Mouse (Mus musculus): ENCODE measurements around the gene Srrm2. TPM values are rescaled to one million over a fixed set of nuclear protein-coding genes. Genes with fewer than 3 reads are reported as not detected.

Gene Srrm2
- polyA plus RNA-seq, 1 experiment from 2014 or later: 390 TPM

GRCm38 (mm10) chr17:23804426-23805085 lies 14.2 kb downstream of the Srrm2 start:
- Histone ChIP-seq H3K4me1 (ENCODE audit: control insufficient read depth, insufficient read depth, low read length) (peaks cover 19% of the 10 kb centered on the region), H3K4me3 (ENCODE audit: low read depth, low read length) (peak overlapping the region; percentile 96), H3K27me3 (ENCODE audit: control insufficient read depth, insufficient read depth, low read length) (no peaks in the 10 kb centered on the region), H3K9ac (ENCODE audit: low read depth, low read length) (peak overlapping the region; percentile 98), H3K9me3 (replicated peaks; ENCODE audit: control insufficient read depth, low read length) (no peaks in the 10 kb centered on the region), H3K4me2 (peak overlapping the region; percentile 88), H3K27ac (ENCODE audit: low read depth, low read length) (no peak overlapping the region), H3K36me3 (ENCODE audit: control insufficient read depth, insufficient read depth, low read length) (peaks cover 16% of the 10 kb centered on the region)
- ATAC-seq (replicated peaks; ENCODE audit: insufficient number of reproducible peaks, low FRiP score, low TSS enrichment): no peak
- WGBS (ENCODE audit: insufficient replicate concordance): 3% methylated on average over 8 of the region's 8 CpGs

- no peaks in the 10 kb centered on the region for H3K27me3 ChIP-seq (ENCODE audit: control insufficient read depth, insufficient read depth, low read length)
- H3K27ac ChIP-seq (ENCODE audit: low read depth, low read length): no peak overlapping the region
- no peak overlapping the region for H3K9ac ChIP-seq (ENCODE audit: low read depth, low read length)
- ATAC-seq (replicated peaks; ENCODE audit: insufficient number of reproducible peaks, low FRiP score, low TSS enrichment): no peak
- H3K4me1 ChIP-seq (ENCODE audit: control insufficient read depth, insufficient read depth, low read length): peaks cover 19% of the 10 kb centered on the region
- WGBS (ENCODE audit: insufficient replicate concordance): 84% methylated on average over 25 of the region's 25 CpGs
- H3K9me3 ChIP-seq (replicated peaks; ENCODE audit: control insufficient read depth, low read length): no peaks in the 10 kb centered on the region
- H3K4me2 ChIP-seq: no peak overlapping the region
- no peak overlapping the region for H3K4me3 ChIP-seq (ENCODE audit: low read depth, low read length)
- H3K36me3 ChIP-seq (ENCODE audit: control insufficient read depth, insufficient read depth, low read length): peaks cover 36% of the 10 kb centered on the region
These were observed 16.5 kb downstream of the Srrm2 start for GRCm38 (mm10) chr17:23806867-23807266.

GRCm38 (mm10) chr17:23807918-23808317 lies 17.6 kb downstream of the Srrm2 start:
- no peaks in the 10 kb centered on the region for H3K27me3 ChIP-seq (ENCODE audit: control insufficient read depth, insufficient read depth, low read length)
- no peak for ATAC-seq (replicated peaks; ENCODE audit: insufficient number of reproducible peaks, low FRiP score, low TSS enrichment)
- 98% methylated on average over 3 of the region's 3 CpGs for WGBS (ENCODE audit: insufficient replicate concordance)

GRCm38 (mm10) chr17:23815641-23816040 lies 25.3 kb downstream of the Srrm2 start:
- 98% methylated on average over 16 of the region's 16 CpGs for WGBS (ENCODE audit: insufficient replicate concordance)
- no peak for ATAC-seq (replicated peaks; ENCODE audit: insufficient number of reproducible peaks, low FRiP score, low TSS enrichment)
- no peak overlapping the region for H3K27ac ChIP-seq (ENCODE audit: low read depth, low read length)
- H3K4me1 ChIP-seq (ENCODE audit: control insufficient read depth, insufficient read depth, low read length): no peaks in the 10 kb centered on the region
- H3K4me3 ChIP-seq (ENCODE audit: low read depth, low read length): no peak overlapping the region
- H3K4me2 ChIP-seq: no peak overlapping the region
- H3K9me3 ChIP-seq (replicated peaks; ENCODE audit: control insufficient read depth, low read length): 0 out of 2 replicates have a peak, but pooled peaks cover 2% of the 10 kb centered on the region
- peaks cover 90% of the 10 kb centered on the region for H3K36me3 ChIP-seq (ENCODE audit: control insufficient read depth, insufficient read depth, low read length)
- H3K9ac ChIP-seq (ENCODE audit: low read depth, low read length): no peak overlapping the region
- no peaks in the 10 kb centered on the region for H3K27me3 ChIP-seq (ENCODE audit: control insufficient read depth, insufficient read depth, low read length)

More at GRCm38 (mm10) chr17:23807918-23808317, 17.6 kb downstream of the Srrm2 start:
- H3K9ac ChIP-seq (ENCODE audit: low read depth, low read length): no peak overlapping the region
- peaks cover 44% of the 10 kb centered on the region for H3K36me3 ChIP-seq (ENCODE audit: control insufficient read depth, insufficient read depth, low read length)
- no peaks in the 10 kb centered on the region for H3K9me3 ChIP-seq (replicated peaks; ENCODE audit: control insufficient read depth, low read length)
- H3K27ac ChIP-seq (ENCODE audit: low read depth, low read length): no peak overlapping the region
- H3K4me2 ChIP-seq: no peak overlapping the region
- no peak overlapping the region for H3K4me3 ChIP-seq (ENCODE audit: low read depth, low read length)
- peaks cover 19% of the 10 kb centered on the region for H3K4me1 ChIP-seq (ENCODE audit: control insufficient read depth, insufficient read depth, low read length)

GRCm38 (mm10) chr17:23818579-23818978 lies 28.2 kb downstream of the Srrm2 start:
- peaks cover 3% of the 10 kb centered on the region; the same call in 1 of the 2 replicates for H3K4me1 ChIP-seq (ENCODE audit: control insufficient read depth, insufficient read depth, low read length)
- no peak overlapping the region for H3K4me2 ChIP-seq

GRCm38 (mm10) chr17:23819235-23819634 lies 28.9 kb downstream of the Srrm2 start:
- 97% methylated on average over 25 of the region's 25 CpGs for WGBS (ENCODE audit: insufficient replicate concordance)
- Histone ChIP-seq H3K27ac (ENCODE audit: low read depth, low read length) (no peak overlapping the region), H3K4me1 (ENCODE audit: control insufficient read depth, insufficient read depth, low read length) (peaks cover 3% of the 10 kb centered on the region; the same call in 1 of the 2 replicates), H3K4me3 (ENCODE audit: low read depth, low read length) (no peak overlapping the region), H3K36me3 (ENCODE audit: control insufficient read depth, insufficient read depth, low read length) (peaks cover 89% of the 10 kb centered on the region), H3K9ac (ENCODE audit: low read depth, low read length) (no peak overlapping the region), H3K9me3 (replicated peaks; ENCODE audit: control insufficient read depth, low read length) (0 out of 2 replicates have a peak, but pooled peaks cover 2% of the 10 kb centered on the region), H3K27me3 (ENCODE audit: control insufficient read depth, insufficient read depth, low read length) (no peaks in the 10 kb centered on the region), H3K4me2 (no peak overlapping the region)
- no peak for ATAC-seq (replicated peaks; ENCODE audit: insufficient number of reproducible peaks, low FRiP score, low TSS enrichment)

More at GRCm38 (mm10) chr17:23818579-23818978, 28.2 kb downstream of the Srrm2 start:
- Histone ChIP-seq H3K4me3 (ENCODE audit: low read depth, low read length) (no peak overlapping the region), H3K9ac (ENCODE audit: low read depth, low read length) (no peak overlapping the region), H3K36me3 (ENCODE audit: control insufficient read depth, insufficient read depth, low read length) (peaks cover 93% of the 10 kb centered on the region), H3K27ac (ENCODE audit: low read depth, low read length) (no peak overlapping the region), H3K27me3 (ENCODE audit: control insufficient read depth, insufficient read depth, low read length) (no peaks in the 10 kb centered on the region), H3K9me3 (replicated peaks; ENCODE audit: control insufficient read depth, low read length) (0 out of 2 replicates have a peak, but pooled peaks cover 2% of the 10 kb centered on the region)
- WGBS (ENCODE audit: insufficient replicate concordance): 92% methylated on average over 8 of the region's 8 CpGs
- no peak for ATAC-seq (replicated peaks; ENCODE audit: insufficient number of reproducible peaks, low FRiP score, low TSS enrichment)

- WGBS (ENCODE audit: insufficient replicate concordance): 95% methylated on average over 5 of the region's 5 CpGs
These were observed 30.4 kb downstream of the Srrm2 start for GRCm38 (mm10) chr17:23820731-23821130.

GRCm38 (mm10) chr17:23822094-23822493 lies 31.8 kb downstream of the Srrm2 start:
- Histone ChIP-seq H3K4me3 (ENCODE audit: low read depth, low read length) (no peak overlapping the region), H3K4me1 (ENCODE audit: control insufficient read depth, insufficient read depth, low read length) (peaks cover 3% of the 10 kb centered on the region; the same call in 1 of the 2 replicates), H3K9ac (ENCODE audit: low read depth, low read length) (no peak overlapping the region), H3K27me3 (ENCODE audit: control insufficient read depth, insufficient read depth, low read length) (no peaks in the 10 kb centered on the region), H3K36me3 (ENCODE audit: control insufficient read depth, insufficient read depth, low read length) (peaks cover 79% of the 10 kb centered on the region), H3K27ac (ENCODE audit: low read depth, low read length) (no peak overlapping the region), H3K4me2 (no peak overlapping the region), H3K9me3 (replicated peaks; ENCODE audit: control insufficient read depth, low read length) (no peaks in the 10 kb centered on the region)
- ATAC-seq (replicated peaks; ENCODE audit: insufficient number of reproducible peaks, low FRiP score, low TSS enrichment): no peak
- WGBS (ENCODE audit: insufficient replicate concordance): 71% methylated on average over 6 of the region's 6 CpGs

More at GRCm38 (mm10) chr17:23820731-23821130, 30.4 kb downstream of the Srrm2 start:
- no peak overlapping the region for H3K4me2 ChIP-seq
- H3K27me3 ChIP-seq (ENCODE audit: control insufficient read depth, insufficient read depth, low read length): no peaks in the 10 kb centered on the region
- no peak overlapping the region for H3K27ac ChIP-seq (ENCODE audit: low read depth, low read length)
- no peak for ATAC-seq (replicated peaks; ENCODE audit: insufficient number of reproducible peaks, low FRiP score, low TSS enrichment)
- H3K9me3 ChIP-seq (replicated peaks; ENCODE audit: control insufficient read depth, low read length): no peaks in the 10 kb centered on the region
- H3K4me3 ChIP-seq (ENCODE audit: low read depth, low read length): no peak overlapping the region
- peaks cover 87% of the 10 kb centered on the region for H3K36me3 ChIP-seq (ENCODE audit: control insufficient read depth, insufficient read depth, low read length)
- H3K9ac ChIP-seq (ENCODE audit: low read depth, low read length): no peak overlapping the region
- peaks cover 3% of the 10 kb centered on the region; the same call in 1 of the 2 replicates for H3K4me1 ChIP-seq (ENCODE audit: control insufficient read depth, insufficient read depth, low read length)

GRCm38 (mm10) chr17:23823018-23823417 lies 32.7 kb downstream of the Srrm2 start:
- ATAC-seq (replicated peaks; ENCODE audit: insufficient number of reproducible peaks, low FRiP score, low TSS enrichment): peak; percentile 12; the same call in 1 of the 2 replicates
- H3K4me2 ChIP-seq: no peak overlapping the region
- no peaks in the 10 kb centered on the region for H3K27me3 ChIP-seq (ENCODE audit: control insufficient read depth, insufficient read depth, low read length)
- no peaks in the 10 kb centered on the region for H3K9me3 ChIP-seq (replicated peaks; ENCODE audit: control insufficient read depth, low read length)
- peaks cover 6% of the 10 kb centered on the region for H3K4me1 ChIP-seq (ENCODE audit: control insufficient read depth, insufficient read depth, low read length)
- peaks cover 70% of the 10 kb centered on the region for H3K36me3 ChIP-seq (ENCODE audit: control insufficient read depth, insufficient read depth, low read length)
- 84% methylated on average over 16 of the region's 16 CpGs for WGBS (ENCODE audit: insufficient replicate concordance)
- H3K4me3 ChIP-seq (ENCODE audit: low read depth, low read length): no peak overlapping the region
- no peak overlapping the region for H3K27ac ChIP-seq (ENCODE audit: low read depth, low read length)
- no peak overlapping the region for H3K9ac ChIP-seq (ENCODE audit: low read depth, low read length)

Data from heart, embryonic 11.5 days (tissue).